Mouse (Mus musculus): Measurements from ENCODE around the gene Zbtb4. TPM values are rescaled to one million over a fixed set of nuclear protein-coding genes. Genes with fewer than 3 reads are reported as not detected.
"Not testable (repeated sequence)": the region's sequence is repeated elsewhere in the genome, so short reads cannot be mapped to it uniquely, and the experiment has no call there.

Zbtb4 gene
- 0.46 and 0.77 TPM in 2 replicates for polyA plus RNA-seq (2016; fragmentation: Nextera tagmentation; extraction: Ambion mirVana)

DNA sequence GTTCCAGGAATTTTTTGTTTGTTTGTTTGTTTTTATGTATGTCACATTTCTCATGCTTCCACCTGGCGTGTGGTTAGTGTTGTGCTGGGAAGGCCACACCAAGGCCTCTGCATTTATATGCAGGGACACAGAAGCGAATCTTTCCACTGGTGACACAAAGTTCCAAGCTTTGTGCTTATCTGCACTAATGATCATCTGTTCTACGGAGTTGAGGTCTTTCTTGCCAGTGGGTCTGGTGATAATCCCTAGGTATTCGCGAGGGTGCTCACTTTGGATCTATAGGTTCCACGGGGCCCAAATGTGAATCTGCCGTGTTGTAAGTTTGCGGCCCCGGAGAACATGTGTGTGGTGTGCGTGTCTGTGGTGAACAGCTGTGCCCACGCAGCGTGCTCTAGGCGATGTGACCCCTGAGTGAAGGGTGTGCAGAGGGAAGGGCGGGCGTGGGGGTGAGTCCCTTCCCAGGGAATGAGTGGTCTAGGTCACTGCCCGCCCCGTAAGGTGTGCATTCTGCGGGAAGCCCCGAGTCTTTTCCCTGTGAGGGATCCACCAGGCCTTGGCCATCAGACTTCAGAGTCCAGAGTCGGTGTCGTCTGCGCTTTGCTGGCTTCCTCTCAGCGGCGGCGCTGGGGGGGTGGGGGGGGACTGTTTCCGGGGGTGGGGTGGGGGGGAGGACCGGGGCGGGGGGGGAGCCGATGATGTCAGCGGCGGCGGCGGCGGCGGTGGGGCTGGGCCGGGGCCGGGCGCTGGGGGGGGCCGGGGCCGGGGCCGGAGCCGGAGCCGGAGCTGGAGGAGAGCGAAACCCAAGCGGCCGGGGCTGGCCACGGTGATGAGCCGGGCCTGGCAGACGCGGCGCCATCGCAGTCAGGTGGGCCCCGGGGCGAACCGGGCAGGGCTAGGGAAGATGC lies at the start of gene Zbtb4:
Gene Zbtb4 (plus strand): TSS at position 692 of the 905 bp plus-strand sequence.
- peak; percentile 44 for DNase-seq (ENCODE audit: extremely low spot score, low spot score)
- H3K4me1 ChIP-seq: peaks cover 41% of the 10 kb centered on the region
- no peaks in the 10 kb centered on the region for H3K36me3 ChIP-seq (replicated peaks)
- 18% methylated on average over 55 of the region's 55 CpGs for WGBS
- H3K27me3 ChIP-seq (ENCODE audit: poor library complexity, severe bottlenecking): peaks cover 20% of the 10 kb centered on the region
- no peaks in the 10 kb centered on the region for H3K9me3 ChIP-seq
- peak within 1 kb of the TSS; percentile 94 for H3K27ac ChIP-seq
- peak within 1 kb of the TSS; percentile 92 for H3K4me3 ChIP-seq

DNA sequence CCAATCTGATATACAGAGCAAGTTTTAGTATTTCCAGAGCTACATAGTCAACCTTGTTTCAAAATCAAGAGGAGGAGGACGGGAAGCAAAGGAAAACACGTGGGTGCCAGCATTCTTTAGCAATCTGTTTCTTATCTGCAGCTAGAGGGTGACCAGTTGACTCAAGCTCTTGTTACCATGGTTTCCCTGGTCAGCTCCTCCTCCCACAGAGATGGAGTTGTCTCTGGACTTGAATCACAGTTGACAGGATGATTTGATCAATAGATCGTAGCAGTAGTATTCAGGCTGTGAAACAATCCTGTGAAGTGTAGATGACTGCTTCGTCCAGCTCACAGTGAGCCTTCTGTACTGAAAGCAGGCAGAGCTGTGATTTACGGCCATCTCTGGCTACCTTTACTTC lies 49.8 kb upstream of the Zbtb4 start:
- DNase-seq (ENCODE audit: extremely low spot score, low spot score): peak; percentile 38
- H3K4me1 ChIP-seq: peaks cover 32% of the 10 kb centered on the region

DNA sequence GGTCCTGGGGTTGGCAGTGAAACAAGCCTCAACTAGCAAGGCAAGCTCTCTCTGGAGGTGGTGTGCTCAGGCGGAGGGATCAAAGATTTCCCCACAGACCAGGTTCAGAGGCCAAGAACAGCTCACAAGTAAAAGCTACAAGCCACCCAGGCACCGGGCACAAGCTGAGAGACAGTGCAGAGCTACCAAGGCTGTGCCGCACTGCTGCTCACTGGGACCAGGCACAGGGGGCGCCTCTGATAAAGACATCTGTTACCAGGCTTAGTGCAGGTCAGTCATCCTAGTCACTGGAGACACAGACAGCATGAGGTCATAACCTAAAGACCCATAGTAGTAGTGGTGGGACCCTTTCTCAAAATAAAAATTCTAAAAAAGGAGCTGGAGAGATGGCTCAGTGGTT lies 48.8 kb upstream of the Zbtb4 start:
- Histone ChIP-seq H3K27ac (no peak overlapping the region), H3K4me3 (no peak overlapping the region), H3K9me3 (no peaks in the 10 kb centered on the region), H3K27me3 (ENCODE audit: poor library complexity, severe bottlenecking) (no peaks in the 10 kb centered on the region), H3K4me1 (peaks cover 32% of the 10 kb centered on the region), H3K36me3 (replicated peaks) (no peaks in the 10 kb centered on the region)
- no peak for DNase-seq (ENCODE audit: extremely low spot score, low spot score)
- WGBS: 78% methylated on average over 4 of the region's 4 CpGs

More for the DNA sequence above, 49.8 kb upstream of the Zbtb4 start:
- no peaks in the 10 kb centered on the region for H3K9me3 ChIP-seq
- peak overlapping the region; percentile 35; the same call in 1 of the 2 replicates for H3K27ac ChIP-seq
- H3K27me3 ChIP-seq (ENCODE audit: poor library complexity, severe bottlenecking): no peaks in the 10 kb centered on the region
- H3K4me3 ChIP-seq: no peak overlapping the region
- WGBS: 52% methylated on average over 5 of the region's 5 CpGs
- no peaks in the 10 kb centered on the region for H3K36me3 ChIP-seq (replicated peaks)

DNA sequence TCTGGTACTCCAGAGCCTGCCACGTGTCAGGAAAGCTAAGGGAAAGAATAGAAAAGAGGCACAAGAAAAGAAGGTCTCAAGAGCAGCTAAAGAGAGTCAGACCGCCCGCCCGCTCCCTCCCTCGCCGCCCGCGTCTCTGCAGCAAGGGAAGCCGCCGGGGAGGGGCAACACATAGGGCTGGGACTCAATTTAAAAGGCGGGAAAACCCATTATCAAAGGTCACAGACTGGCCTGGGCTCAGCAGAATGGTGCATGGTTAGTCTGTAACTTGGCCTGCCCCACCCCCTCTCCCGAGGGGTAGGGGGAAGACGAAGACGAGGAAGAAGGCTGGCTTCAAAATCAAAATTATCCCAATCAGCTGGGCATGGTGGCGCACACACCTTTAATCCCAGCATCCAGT lies 47.1 kb upstream of the Zbtb4 start:
- no peaks in the 10 kb centered on the region for H3K36me3 ChIP-seq (replicated peaks)
- H3K27me3 ChIP-seq (ENCODE audit: poor library complexity, severe bottlenecking): no peaks in the 10 kb centered on the region
- H3K27ac ChIP-seq: peak overlapping the region; percentile 67
- peak overlapping the region; percentile 22 for H3K4me3 ChIP-seq
- 32% methylated on average over 15 of the region's 15 CpGs for WGBS
- peaks cover 32% of the 10 kb centered on the region for H3K4me1 ChIP-seq
- no peaks in the 10 kb centered on the region for H3K9me3 ChIP-seq
- DNase-seq (ENCODE audit: extremely low spot score, low spot score): peak; percentile 39

DNA sequence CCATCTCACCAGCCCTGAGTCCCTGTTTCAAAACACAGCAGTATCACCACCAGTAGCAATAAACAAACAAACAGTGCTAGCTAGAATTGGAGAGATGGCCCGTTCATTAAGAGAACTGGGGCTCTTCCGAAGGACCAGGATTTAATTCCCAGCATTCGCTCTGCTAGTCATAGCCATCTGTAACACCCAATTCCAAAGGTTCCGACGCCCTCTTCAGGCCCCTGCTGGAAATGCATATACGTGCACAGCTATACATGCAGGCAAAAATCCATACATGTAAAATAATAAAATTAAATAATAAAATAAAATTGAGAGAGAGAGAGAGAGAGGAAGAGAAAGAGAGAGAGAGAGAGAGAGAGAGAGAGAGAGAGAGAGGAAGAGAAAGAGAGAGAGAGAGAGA lies 46.3 kb upstream of the Zbtb4 start:
- Histone ChIP-seq H3K36me3 (replicated peaks) (no peaks in the 10 kb centered on the region), H3K27ac (no peak overlapping the region), H3K27me3 (ENCODE audit: poor library complexity, severe bottlenecking) (no peaks in the 10 kb centered on the region), H3K4me1 (peaks cover 30% of the 10 kb centered on the region), H3K4me3 (no peak overlapping the region), H3K9me3 (no peaks in the 10 kb centered on the region)
- WGBS: 74% methylated on average over 6 of the region's 6 CpGs
- DNase-seq (ENCODE audit: extremely low spot score, low spot score): no peak

DNA sequence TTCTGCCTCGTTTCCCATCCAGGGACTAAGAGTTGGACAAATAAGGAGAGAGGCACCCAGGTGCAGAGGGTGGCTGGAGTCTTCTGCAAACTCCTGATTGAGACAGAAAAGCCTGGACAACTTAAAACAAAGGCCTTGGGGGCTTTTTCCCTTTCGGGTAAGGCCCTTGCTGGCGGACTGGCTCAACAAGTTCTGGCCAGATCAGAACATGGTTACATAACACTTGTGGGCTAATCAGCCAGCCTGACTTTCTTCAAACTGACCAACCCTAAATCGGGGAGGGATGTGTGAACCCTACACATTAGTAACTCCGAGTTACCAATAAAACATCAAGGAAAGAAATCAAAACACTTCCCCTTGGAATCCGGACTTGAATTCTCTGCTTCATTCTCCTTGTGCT lies 44.9 kb upstream of the Zbtb4 start:
- DNase-seq (ENCODE audit: extremely low spot score, low spot score): no peak
- Histone ChIP-seq H3K36me3 (replicated peaks) (no peaks in the 10 kb centered on the region), H3K4me1 (peaks cover 18% of the 10 kb centered on the region), H3K4me3 (no peak overlapping the region), H3K9me3 (no peaks in the 10 kb centered on the region), H3K27ac (no peak overlapping the region), H3K27me3 (ENCODE audit: poor library complexity, severe bottlenecking) (no peaks in the 10 kb centered on the region)
- 82% methylated on average over 6 of the region's 6 CpGs for WGBS

DNA sequence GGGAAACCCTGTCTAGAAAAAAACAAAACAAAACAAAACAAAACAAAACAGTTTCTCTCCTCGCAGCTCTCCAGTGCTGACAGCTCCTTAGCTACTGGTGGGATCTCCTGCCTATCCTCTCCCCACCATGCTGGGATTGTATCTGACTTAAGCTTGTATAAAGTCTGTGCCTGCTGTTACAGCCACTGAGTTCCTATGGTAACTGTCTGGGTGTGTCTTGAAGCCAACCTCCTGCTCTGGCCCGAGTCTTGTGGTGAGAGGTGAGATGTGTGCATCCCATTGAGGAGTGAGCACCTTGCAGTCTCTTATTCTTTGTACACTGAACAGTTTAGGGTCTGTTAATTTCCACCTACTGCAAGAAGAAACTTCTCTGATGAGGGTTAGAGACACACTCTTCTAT lies 42.6 kb upstream of the Zbtb4 start:
- no peaks in the 10 kb centered on the region for H3K9me3 ChIP-seq
- H3K36me3 ChIP-seq (replicated peaks): no peaks in the 10 kb centered on the region
- DNase-seq (ENCODE audit: extremely low spot score, low spot score): no peak
- no peak overlapping the region for H3K4me3 ChIP-seq
- H3K27me3 ChIP-seq (ENCODE audit: poor library complexity, severe bottlenecking): no peaks in the 10 kb centered on the region
- WGBS: 56% methylated on average over 2 of the region's 2 CpGs
- no peak overlapping the region for H3K27ac ChIP-seq
- H3K4me1 ChIP-seq: peaks cover 12% of the 10 kb centered on the region

DNA sequence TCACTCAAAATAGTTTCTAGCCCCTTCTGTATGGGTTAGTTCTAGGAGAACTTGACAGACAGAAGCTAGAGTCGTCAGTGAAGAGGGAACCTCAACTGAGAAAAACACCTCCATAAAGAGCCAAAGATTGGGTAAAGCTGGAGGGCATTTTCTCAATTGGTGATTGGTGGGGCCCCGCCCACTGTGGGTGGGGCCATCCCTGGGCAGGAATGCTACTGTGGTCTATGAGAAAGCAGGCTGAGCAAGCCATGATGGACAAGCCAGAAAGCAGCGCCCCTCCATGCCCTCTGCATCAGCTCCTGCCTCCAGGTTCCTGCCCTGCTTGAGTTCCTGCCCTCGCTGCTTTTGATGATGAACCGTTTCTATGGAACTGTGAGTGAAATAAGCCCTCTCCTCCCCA lies 39.8 kb upstream of the Zbtb4 start:
- Histone ChIP-seq H3K4me1 (0 out of 2 replicates have a peak, but pooled peaks cover 4% of the 10 kb centered on the region), H3K27ac (no peak overlapping the region), H3K4me3 (no peak overlapping the region), H3K27me3 (ENCODE audit: poor library complexity, severe bottlenecking) (no peaks in the 10 kb centered on the region), H3K9me3 (no peaks in the 10 kb centered on the region), H3K36me3 (replicated peaks) (no peaks in the 10 kb centered on the region)
- no peak for DNase-seq (ENCODE audit: extremely low spot score, low spot score)
- 39% methylated on average over 5 of the region's 5 CpGs for WGBS

DNA sequence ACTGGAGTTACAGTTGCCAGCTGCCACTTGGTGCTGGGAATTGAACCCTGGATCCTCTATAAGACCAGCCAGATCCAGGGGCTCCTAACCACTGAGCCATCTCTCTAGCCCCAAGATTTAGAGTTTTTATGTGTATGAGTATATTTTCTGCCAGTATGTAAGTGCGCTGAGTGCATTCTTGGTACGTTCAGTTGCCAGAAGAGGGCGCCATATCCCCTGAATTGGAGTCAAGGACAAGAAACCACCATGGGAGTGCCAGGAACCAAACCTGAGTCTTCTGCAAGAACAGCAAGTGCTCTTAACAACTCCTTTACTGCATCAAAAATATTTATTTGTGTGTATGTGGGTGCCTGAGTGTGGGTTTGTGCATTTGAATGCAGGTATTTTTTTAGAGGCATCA lies 36.6 kb upstream of the Zbtb4 start:
- Histone ChIP-seq H3K27me3 (ENCODE audit: poor library complexity, severe bottlenecking) (no peaks in the 10 kb centered on the region), H3K27ac (no peak overlapping the region), H3K4me3 (no peak overlapping the region), H3K9me3 (no peaks in the 10 kb centered on the region), H3K36me3 (replicated peaks) (peaks cover 17% of the 10 kb centered on the region), H3K4me1 (0 out of 2 replicates have a peak, but pooled peaks cover 4% of the 10 kb centered on the region)
- 18% methylated on average over 3 of the region's 3 CpGs for WGBS
- DNase-seq (ENCODE audit: extremely low spot score, low spot score): peak; percentile 53

DNA sequence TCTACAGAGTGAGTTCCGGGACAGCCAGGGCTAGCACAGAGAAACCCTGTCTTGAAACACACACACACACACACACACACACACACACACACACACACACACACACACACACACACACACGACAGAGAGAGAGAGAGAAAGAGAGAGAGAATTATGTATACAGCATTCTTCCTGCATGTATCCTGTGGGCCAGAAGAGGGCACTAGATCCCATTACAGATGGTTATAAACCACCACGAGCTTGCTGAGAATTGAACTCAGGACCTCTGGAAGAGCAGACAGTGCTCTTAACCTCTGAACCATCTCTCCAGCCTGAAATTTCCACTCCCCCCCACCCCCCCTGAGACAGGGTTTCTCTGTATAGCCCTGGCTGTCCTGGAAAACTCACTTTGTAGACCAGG lies 34.3 kb upstream of the Zbtb4 start:
- peaks cover 40% of the 10 kb centered on the region for H3K36me3 ChIP-seq (replicated peaks)
- 88% methylated on average over 2 of the region's 3 CpGs for WGBS
- H3K4me1 ChIP-seq: not testable (repeated sequence)

DNA sequence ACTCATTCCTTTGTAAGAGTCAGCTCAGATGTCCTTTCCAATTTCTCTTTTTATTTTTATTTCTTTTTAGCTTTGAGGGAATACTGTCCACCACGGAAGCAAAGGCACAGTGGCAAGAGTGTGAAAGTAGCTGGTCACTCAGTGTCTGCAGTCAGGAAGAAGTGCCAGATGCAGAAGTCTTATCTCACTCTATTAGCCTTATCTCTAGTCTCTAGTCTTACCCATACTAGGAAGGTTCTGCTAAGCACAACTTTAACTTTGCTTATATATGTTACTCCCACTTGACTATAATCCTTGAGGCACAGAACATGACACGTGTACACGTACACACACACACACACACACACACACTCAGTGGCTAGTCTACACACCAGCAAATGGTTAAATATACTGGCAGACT lies 14.1 kb upstream of the Zbtb4 start:
- H3K36me3 ChIP-seq (replicated peaks): peaks cover 47% of the 10 kb centered on the region
- WGBS: 87% methylated on average over 3 of the region's 3 CpGs
- H3K4me1 ChIP-seq: peaks cover 32% of the 10 kb centered on the region
- H3K27ac ChIP-seq: no peak overlapping the region
- H3K9me3 ChIP-seq: no peaks in the 10 kb centered on the region
- no peaks in the 10 kb centered on the region for H3K27me3 ChIP-seq (ENCODE audit: poor library complexity, severe bottlenecking)
- DNase-seq (ENCODE audit: extremely low spot score, low spot score): no peak
- H3K4me3 ChIP-seq: no peak overlapping the region

More for the DNA sequence above, 34.3 kb upstream of the Zbtb4 start:
- not testable (repeated sequence) for H3K4me3 ChIP-seq; H3K27ac ChIP-seq; H3K9me3 ChIP-seq; DNase-seq (ENCODE audit: extremely low spot score, low spot score); H3K27me3 ChIP-seq (ENCODE audit: poor library complexity, severe bottlenecking)

DNA sequence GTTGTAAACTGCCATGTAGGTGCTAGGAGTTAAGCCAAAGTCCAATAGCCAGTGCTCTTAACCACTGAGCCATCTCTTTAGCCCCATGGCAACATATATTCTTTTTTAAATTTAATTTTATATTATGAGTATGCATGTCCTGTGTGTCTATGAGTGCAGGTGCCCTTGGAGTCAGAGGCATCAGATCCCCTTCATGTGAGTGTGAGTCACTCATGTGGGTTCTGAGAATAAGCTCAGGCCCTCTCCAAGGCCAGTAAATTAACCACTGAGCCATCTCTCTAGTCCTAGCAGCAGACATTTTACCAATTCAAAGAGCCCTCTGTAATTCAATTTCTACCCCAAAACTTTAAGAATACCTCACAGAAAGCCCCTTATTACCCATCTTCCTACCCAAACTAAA lies 13.0 kb upstream of the Zbtb4 start:
- Histone ChIP-seq H3K36me3 (replicated peaks) (peaks cover 36% of the 10 kb centered on the region), H3K4me1 (peaks cover 43% of the 10 kb centered on the region), H3K9me3 (no peaks in the 10 kb centered on the region), H3K4me3 (no peak overlapping the region), H3K27me3 (ENCODE audit: poor library complexity, severe bottlenecking) (no peaks in the 10 kb centered on the region), H3K27ac (no peak overlapping the region)
- no peak for DNase-seq (ENCODE audit: extremely low spot score, low spot score)

DNA sequence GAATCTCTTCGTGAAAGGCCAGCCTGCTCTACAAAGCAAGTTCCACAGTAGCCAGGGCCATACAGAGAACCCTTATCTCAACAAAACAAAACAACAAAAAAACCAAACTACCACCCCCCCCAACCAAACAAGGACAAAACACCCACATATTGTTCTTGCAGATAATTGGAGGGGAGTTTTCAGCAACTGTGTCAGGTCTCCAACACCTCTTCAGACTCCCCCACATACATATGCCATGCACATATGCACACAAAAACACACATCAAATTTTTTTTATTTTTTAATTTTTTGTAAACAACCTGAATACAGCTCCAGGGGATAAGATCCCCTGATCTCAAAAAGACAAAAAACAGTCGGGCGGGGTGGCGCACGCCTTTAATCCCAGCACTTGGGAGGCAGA lies 11.5 kb upstream of the Zbtb4 start:
- Histone ChIP-seq H3K4me3 (no peak overlapping the region), H3K27ac (no peak overlapping the region), H3K36me3 (replicated peaks) (peaks cover 23% of the 10 kb centered on the region), H3K4me1 (peaks cover 44% of the 10 kb centered on the region), H3K9me3 (no peaks in the 10 kb centered on the region), H3K27me3 (ENCODE audit: poor library complexity, severe bottlenecking) (no peaks in the 10 kb centered on the region)
- 92% methylated on average over 5 of the region's 5 CpGs for WGBS
- DNase-seq (ENCODE audit: extremely low spot score, low spot score): no peak
